Comparison of ENCODE assay signal across 12 mouse cellular contexts in the genomic region with DNA sequence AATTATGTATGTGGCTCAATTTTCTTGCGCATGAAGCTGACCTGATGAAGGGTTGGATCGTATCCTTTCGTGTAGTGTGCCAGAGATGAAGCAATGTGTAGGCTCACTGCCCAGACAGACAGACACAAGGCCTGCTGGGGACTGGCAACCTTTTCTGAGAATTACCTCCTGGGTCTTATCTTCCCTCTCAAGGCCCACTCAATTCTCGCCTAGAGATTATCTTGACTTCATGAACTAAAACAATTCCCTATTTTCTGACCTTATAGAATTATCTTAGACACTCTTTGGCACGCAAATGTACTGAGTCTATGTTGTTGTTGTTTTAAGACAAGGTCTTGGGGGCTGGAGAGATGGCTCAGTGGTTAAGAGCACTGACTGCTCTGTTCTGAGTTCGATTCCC. TPM values are rescaled to one million over a fixed set of nuclear protein-coding genes. Genes with fewer than 3 reads are reported as not detected.
A peak's percentile ranks its signal among the peaks of the same experiment; 100 is the strongest.
DNase-seq lines count a peak whose midpoint lies in the region; ATAC-seq and TF ChIP-seq lines count a peak whose summit lies in the region.
"Had no signal": no experiment of that assay in that cellular context is flagged by ENCODE, and none has a peak within 500 bp of the region (broad histone marks: within the 10 kb centered on the region; RNA-seq: fewer than 3 reads in every experiment).

No protein-coding gene starts in this region.

- H3K4me1 ChIP-seq in cerebellum, adult 2 months (ENCODE audit: control insufficient read depth, insufficient read depth, low read length), result peaks cover 16% of the 10 kb centered on the region
- no peaks in the 10 kb centered on the region for H3K4me1 ChIP-seq in hindbrain, embryonic 12.5 days
- H3K4me1 ChIP-seq in midbrain, embryonic 15.5 days, result no peaks in the 10 kb centered on the region
- H3K4me1 ChIP-seq: neural tube, embryonic 12.5 days had no signal

- DNase-seq in testis, postnatal 14 days (ENCODE audit: low spot score), result peak; percentile 50
- DNase-seq in testis, postnatal 10 days (ENCODE audit: low spot score), result no peak
- DNase-seq in cerebellum, adult 2 months, result peak; percentile 80 to 93
- DNase-seq in gonadal fat pad, adult 2 months (ENCODE audit: low read depth), result peak; percentile 85
- peak; percentile 75 for DNase-seq in skeletal muscle tissue, adult 2 months (ENCODE audit: low read depth, low spot score)
- no peak for DNase-seq in frontal cortex, postnatal 10 days (ENCODE audit: low spot score in 2 of 2)
- DNase-seq: kidney, postnatal 14 days; left cerebral cortex, postnatal 4 days had no signal

- no peak for TF ChIP-seq CTCF in cerebellum, adult 2 months (IDR thresholded peaks at IDR 0.05; ENCODE audit: borderline replicate concordance, insufficient read depth, low read depth, low read length)

- H3K27ac ChIP-seq in cerebellum, adult 2 months (ENCODE audit: insufficient read depth, low read length), result peak overlapping the region; percentile 56; the same call in 1 of the 2 replicates
- no peak overlapping the region for H3K27ac ChIP-seq in hindbrain, embryonic 12.5 days
- H3K27ac ChIP-seq in midbrain, embryonic 15.5 days, result no peak overlapping the region
- H3K27ac ChIP-seq: neural tube, embryonic 12.5 days had no signal

- H3K9me3 ChIP-seq in hindbrain, embryonic 12.5 days (replicated peaks), result no peaks in the 10 kb centered on the region
- no peaks in the 10 kb centered on the region for H3K9me3 ChIP-seq in midbrain, embryonic 15.5 days
- H3K9me3 ChIP-seq: neural tube, embryonic 12.5 days had no signal

- no peak overlapping the region for H3K9ac ChIP-seq in hindbrain, embryonic 12.5 days
- no peak overlapping the region for H3K9ac ChIP-seq in midbrain, embryonic 15.5 days
- H3K9ac ChIP-seq: neural tube, embryonic 12.5 days had no signal

- 26% methylated on average over 6 of the region's 6 CpGs for WGBS in cerebellum, adult 2 months
- 91% methylated on average over 6 of the region's 6 CpGs for WGBS in hindbrain, embryonic 12.5 days
- 92% methylated on average over 6 of the region's 6 CpGs for WGBS in midbrain, embryonic 15.5 days

- no peak overlapping the region for H3K4me2 ChIP-seq in hindbrain, embryonic 12.5 days (replicated peaks)
- H3K4me2 ChIP-seq in midbrain, embryonic 15.5 days, result no peak overlapping the region
- H3K4me2 ChIP-seq: neural tube, embryonic 12.5 days had no signal

- ATAC-seq in hindbrain, embryonic 12.5 days (ENCODE audit: low FRiP score), result no peak
- no peak for ATAC-seq in midbrain, embryonic 15.5 days (replicated peaks)
- ATAC-seq: hindbrain, embryonic 16.5 days had no signal

- H3K4me3 ChIP-seq in cerebellum, adult 2 months (replicated peaks; ENCODE audit: insufficient read depth, low read depth, low read length), result no peak overlapping the region
- H3K4me3 ChIP-seq in hindbrain, embryonic 12.5 days, result no peak overlapping the region
- H3K4me3 ChIP-seq in midbrain, embryonic 15.5 days, result no peak overlapping the region
- H3K4me3 ChIP-seq: neural tube, embryonic 12.5 days had no signal

- no peaks in the 10 kb centered on the region for H3K36me3 ChIP-seq in hindbrain, embryonic 12.5 days
- no peaks in the 10 kb centered on the region for H3K36me3 ChIP-seq in midbrain, embryonic 15.5 days (replicated peaks)
- H3K36me3 ChIP-seq: neural tube, embryonic 12.5 days had no signal

- TF ChIP-seq POLR2A in cerebellum, adult 2 months (IDR thresholded peaks at IDR 0.05; ENCODE audit: borderline replicate concordance, insufficient read depth, low read length), result no peak

- H3K27me3 ChIP-seq in cerebellum, adult 2 months (ENCODE audit: control insufficient read depth, insufficient read depth, low read length), result no peaks in the 10 kb centered on the region
- no peaks in the 10 kb centered on the region for H3K27me3 ChIP-seq in hindbrain, embryonic 12.5 days
- no peaks in the 10 kb centered on the region for H3K27me3 ChIP-seq in midbrain, embryonic 15.5 days (replicated peaks)
- H3K27me3 ChIP-seq: neural tube, embryonic 12.5 days had no signal

RNA-seq across cellular contexts. Expression of gene Smg1, which starts 22.6 kb away (rescaled TPM):
- polyA plus RNA-seq in cerebellum, adult 2 months (2012; rRNA removed), result 118 and 139 TPM in 2 replicates
- polyA plus RNA-seq in gonadal fat pad, adult 2 months (2012; rRNA removed), result 33.3 and 37.6 TPM in 2 replicates
- 26.8 and 27.6 TPM in 2 replicates for polyA plus RNA-seq in hindbrain, embryonic 12.5 days (2016; fragmentation: Nextera tagmentation; extraction: Ambion mirVana)
- polyA plus RNA-seq in midbrain, embryonic 15.5 days (2015; fragmentation: Nextera tagmentation; extraction: Ambion mirVana), result 22.5 and 24.5 TPM in 2 replicates

Comparison
In these comparisons a context has a peak if more than half of its experiments do, and no peak if none do; other contexts are left out.
1. DNase-seq: peak in testis, postnatal 14 days (single experiment), cerebellum, adult 2 months (2 of 2), gonadal fat pad, adult 2 months (single experiment) and skeletal muscle tissue, adult 2 months (single experiment); none in testis, postnatal 10 days (single experiment) and frontal cortex, postnatal 10 days (0 of 2).